Mouse (Mus musculus): ENCODE measurements at regions not wholly inside any gene's neighbourhood (a gene's known extent, or its start where the extent isn't known, plus 50 kb on each side); places are given as distances from the start of the nearest gene placed in this dataset.

DNA sequence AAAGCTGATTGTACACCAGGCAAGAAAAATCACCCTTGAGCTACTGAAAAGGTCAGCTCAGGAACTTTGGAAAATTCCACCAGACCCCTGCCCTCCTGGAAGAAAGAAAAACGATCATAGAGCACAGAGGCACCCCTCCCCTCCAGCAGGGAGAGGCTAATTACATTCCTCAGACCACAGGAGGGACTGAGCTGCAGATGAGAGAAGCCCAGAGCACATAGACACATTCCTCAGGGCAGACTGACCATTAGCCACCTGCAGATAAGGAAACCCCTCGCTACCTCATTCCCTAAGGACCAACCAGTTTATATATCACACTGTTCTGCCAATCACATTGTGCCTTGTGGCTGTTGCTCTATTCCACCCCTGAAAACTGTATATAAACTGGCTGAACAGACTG, 230.3 kb downstream of the Parp8 start:
- intact Hi-C loops (cut with DNase I): no loop called here

DNA sequence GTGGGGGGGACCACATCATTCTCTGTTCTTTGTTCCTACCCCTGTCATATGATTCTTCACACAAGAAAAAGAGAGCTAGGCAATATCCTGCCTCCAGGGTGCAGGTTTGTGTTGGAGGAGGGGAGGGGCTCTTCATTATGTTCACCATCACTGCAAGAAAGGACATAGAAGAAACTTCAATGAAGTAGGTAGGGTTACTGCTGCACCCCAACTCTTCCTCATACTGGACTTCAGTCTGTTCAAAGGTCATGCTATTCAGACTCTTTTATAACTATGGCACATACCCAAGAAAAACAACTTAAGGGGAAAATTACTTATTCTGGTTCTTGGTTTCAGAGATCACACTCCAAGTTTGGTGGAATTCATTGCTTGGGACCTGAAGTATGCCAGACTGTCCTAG, 243.7 kb downstream of the Parp8 start:
- intact Hi-C loops (cut with DNase I): no loop called here

DNA sequence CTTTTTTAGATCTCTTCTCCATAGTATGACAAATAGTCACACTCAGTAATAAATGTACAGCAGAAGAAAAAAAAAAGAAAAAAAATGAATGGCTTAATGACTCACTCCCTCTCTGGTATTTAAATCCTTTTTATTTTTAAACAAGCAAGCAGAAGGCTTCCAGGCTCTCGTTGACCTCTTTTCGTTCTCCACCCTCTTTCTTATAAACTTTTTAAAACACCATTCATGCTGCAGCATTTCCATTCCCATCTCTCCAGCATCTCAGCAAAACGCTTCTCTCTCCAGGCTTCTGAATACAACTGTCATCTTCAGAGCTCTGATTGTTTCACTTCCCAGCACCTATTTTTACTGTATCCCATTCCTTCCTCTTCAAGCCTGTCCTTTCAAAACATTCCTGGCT, 259.8 kb downstream of the Parp8 start:
- intact Hi-C loops (cut with DNase I): no loop called here

DNA sequence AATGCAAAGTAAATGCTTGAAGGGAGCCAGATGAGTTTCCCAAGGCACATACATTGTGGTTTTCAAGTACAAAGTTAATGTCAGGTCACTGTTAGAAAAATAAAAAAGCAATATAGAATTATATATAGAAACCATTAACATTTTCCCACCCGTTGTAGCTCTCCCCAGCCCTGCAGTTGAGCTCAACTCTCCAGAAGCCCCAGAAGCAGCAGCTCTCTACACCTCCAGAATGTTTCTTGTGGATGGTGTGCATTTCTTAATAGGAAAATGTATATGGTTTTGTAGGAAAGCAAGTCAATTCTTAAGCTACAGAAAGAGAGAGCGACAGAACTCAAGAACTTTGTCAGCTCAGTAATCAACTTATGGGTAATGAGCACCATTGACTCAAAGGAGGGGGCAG, 265.4 kb downstream of the Parp8 start:
- intact Hi-C loops (cut with DNase I): no loop called here

DNA sequence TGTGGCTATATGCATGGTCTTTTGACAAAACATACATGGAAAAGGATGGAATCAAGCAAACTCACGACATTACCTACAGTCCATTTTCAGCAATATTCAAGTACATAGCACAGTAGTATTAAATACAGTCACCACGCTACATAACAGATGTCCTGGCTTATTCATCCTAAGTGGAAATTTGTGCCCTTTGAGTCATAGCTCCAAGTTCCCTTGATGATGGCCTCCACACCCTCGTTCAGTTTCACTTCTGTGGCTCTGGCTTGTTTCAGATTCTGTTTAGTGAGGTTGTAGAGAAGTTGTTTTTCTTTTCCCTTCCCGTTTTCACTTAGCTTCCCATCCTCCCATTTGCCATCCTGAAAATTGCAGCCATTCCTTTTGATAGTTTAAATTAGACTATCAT, 284.5 kb downstream of the Parp8 start:
- intact Hi-C loops (cut with DNase I): no loop called here

DNA sequence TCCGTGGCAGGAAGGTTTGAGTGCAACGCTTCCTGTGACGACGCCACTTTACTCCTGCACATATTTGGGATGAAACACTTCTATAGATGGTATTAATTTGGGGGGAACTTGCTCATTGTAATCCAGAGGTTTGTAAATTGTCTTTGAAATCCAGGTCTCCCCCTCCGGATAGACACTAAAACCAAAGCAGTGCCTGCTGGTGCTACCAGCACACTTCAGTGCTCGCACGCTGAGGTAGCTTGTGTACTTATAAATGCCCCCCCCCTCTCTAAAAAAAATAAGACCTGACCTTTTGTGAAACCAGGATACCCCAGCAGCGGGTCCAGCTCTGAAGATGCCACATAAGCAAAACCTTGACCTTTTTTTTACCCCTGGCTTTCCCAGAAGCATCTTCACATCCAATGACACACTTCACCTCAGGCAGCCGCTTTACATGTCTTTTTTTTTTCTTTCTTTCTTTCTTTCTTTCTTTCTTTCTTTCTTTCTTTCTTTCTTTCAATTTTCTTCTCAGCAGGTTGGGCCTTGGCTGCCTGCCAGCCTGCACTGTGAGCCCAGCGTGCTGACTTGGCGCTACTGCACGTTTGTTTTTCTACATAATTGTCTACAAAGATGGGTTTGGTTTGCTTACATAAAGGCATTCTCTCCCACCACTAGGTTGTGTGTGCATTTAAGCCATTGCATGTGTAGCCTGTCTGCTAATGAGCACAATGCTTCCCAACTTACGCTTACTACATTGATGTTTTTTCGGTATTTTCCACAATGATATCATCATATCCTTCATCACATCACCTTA, 301.8 kb downstream of the Parp8 start:
- intact Hi-C loops (cut with DNase I): no loop called here

DNA sequence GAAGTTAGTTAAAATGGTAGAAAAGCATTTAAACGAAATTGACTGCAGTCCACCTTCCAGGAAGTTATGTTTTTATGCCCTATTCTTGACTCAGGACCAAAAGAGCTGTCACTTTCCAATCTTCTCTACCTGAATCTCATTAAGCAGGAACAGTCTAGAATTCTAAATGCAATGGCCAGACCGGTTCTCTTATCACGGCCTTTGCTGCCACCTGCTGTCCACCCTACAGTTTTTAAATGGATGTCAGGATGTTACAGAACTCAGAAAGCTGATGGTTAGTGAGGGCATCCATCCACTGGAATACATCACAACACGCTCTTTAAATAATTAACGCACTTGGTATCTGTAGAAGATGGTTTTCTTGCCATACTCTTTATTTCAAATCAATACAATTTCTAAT, 310.5 kb downstream of the Parp8 start:
- intact Hi-C loops (cut with DNase I): loop anchor here (2.0 to 5.0 kb wide), 3 partner anchors 1038 to 1484 kb away; no protein-coding TSS in a partner anchor

DNA sequence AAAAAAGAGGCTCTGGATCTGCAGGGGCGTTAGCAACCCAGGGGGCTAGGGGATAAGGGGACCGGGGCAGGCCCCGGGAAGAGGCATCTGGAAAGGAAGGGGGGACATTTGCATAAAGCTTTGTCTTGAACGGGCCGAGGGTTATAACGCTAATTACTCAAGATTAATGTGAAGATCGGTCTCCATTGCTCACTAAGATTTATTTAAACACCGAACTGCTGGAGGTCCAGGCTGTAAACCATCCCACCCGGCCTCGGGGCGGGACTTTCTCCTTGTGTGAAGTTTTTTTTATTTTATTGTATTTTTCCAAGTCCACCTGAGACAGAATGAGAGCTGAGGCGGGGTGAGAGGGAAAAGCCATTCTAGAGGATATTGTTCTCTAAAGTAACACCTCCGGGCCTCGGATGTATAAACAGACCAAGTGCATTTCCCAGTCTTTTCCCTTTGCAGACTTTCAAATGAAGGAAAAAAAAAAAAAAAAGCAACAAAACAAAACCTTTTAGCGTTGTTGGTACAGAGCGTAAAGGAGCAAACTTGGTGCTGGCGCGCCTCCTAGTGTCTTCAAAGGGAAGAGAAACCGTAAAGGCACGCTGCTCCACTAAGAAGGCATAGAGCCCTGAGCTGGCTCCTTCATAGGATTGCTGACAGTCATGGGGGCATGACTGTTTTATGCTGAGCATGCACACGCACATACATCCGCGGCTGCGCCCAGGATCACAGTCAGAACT, 313.3 kb downstream of the Parp8 start:
- intact Hi-C loops (cut with DNase I): loop anchor here (2.0 to 5.0 kb wide), 3 partner anchors 1035 to 1425 kb away; no protein-coding TSS in a partner anchor

DNA sequence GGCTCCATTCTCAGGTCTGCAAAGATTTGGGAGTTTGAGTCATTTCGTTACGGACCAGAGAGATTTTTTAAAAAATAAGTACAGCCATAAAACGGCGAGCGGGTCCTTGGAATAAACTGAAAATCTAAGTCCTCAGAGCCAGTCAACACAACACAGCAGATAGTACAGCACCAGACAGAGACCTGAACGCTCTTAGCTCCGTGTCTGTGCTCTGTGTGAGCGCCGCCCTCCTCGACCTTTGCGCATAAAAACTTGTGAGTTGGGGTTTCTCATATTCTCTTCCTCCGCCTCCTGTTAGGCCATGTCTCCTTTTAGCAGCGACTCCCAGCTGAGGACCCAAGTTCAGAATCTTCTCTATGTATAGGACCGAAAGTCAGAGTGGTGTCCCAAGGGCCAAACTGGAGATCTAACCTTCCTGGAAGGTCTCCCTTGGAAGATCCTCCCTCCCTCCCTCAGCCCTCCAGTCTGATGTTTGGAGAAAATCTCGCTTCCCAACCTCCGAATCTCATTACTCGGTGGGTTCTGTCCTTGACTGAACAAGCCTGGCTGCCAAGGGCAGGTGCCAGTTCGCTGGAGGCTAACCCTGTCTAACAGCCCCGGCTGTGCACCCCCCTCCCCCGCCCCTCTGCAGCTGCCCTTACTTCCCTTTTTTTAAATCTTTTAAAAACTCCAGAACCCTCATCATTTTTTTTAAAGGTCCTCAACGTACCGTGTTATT, 314.0 kb downstream of the Parp8 start:
- intact Hi-C loops (cut with DNase I): loop anchor here (5.0 kb wide), 2 partner anchors 1034 to 1424 kb away; no protein-coding TSS in a partner anchor

DNA sequence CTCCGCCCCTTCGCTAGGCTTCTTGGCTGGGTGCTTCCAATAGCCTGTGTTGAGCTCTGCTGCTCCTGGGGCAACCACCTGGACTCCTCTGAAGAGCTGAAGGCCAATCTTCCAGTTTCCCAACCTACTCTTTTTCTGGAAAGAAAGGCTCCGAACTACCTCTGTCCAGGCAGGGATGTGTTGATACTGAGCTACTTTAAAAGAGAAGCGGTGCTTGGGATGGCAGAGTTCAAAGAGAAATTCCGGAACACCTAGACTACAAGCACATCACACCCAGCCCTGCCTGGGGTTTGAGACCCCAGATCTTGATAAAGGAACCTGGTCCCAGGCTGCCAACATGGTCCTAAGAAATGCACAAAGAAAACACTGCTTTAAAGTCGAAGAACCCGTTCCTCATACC, 315.7 kb downstream of the Parp8 start:
- intact Hi-C loops (cut with DNase I): loop anchor here (5.0 kb wide), 3 partner anchors 402 to 1422 kb away; partner anchors contain the start of gene Isl1

DNA sequence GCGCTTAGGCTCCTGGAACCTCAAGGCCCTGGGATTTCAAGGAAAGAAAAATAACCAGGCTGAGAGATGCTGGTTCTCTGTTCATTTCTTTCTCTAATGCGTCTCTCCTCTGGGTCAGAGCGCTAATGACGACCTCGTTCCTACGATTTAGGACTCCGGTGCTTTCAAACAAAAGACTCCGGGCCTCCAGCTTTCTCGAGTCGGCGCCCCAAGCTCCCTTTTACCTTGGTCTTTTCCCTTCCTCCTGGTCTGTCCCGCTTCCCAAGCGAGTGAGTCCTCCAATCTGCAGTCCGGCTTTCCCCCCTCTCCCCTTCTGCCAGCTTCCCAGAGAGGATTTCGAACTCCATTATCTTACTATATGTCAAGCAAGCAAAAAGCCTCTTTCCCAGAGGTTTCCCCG, 316.5 kb downstream of the Parp8 start:
- intact Hi-C loops (cut with DNase I): loop anchor here (5.0 kb wide), 1 partner anchor 402 kb away; the partner anchor contains the start of gene Isl1

DNA sequence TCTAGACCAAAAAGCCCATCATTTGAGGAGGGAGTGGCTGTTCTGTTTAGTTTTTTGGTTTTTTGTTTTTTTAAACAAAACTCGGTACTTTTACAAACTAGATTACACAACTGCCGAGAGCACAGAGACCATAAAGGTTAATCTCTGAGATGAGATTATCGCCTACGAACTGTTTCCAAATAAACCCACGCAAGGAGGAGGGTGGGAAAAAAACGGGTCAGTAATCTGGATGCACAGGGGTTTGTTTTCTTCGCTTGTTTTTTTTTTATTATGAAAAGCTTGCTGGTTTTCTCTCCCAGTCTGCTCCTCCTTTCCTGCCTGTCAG, 316.9 kb downstream of the Parp8 start:
- intact Hi-C loops (cut with DNase I): loop anchor here (5.0 kb wide), 1 partner anchor 401 kb away; the partner anchor contains the start of gene Isl1

DNA sequence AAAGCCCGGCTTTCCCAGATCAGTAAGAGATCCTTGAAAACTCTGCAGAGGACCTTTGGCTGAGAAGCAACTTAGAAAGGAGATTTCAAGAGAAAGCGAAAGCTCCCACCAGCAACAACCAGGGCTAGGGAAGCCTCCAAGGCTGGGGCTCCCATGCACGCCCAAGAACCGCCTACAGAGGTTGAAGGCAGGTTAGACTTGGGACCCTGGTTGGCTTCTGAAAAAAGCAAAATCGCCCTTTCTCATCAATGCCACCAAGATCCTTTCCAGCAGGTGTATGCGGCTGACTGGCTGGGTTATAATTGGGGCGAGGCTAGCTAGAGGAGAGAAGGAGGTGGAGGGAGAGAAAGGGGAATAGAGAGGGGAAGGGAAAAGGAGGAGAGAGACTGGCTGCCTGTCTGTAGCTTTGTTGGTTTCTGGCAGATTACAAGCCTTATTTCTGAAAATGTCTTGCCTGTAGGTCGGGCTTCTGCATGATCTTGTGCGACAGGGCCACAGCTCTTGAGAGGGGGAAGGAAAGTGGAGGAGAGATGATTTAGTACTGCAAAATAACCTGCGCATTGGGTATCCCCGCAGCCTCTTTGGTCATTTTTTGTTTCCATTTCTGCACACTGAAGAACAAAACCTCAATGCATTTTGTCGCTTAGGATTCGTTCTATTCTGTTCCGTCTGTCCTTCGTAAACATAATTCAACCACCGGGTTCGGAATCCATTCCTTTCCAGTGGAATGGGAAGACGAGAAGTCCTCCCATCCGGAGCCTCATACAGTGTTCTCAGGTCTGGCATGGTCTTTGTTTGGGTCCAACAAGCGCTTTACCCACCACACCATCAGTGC, 317.5 kb downstream of the Parp8 start:
- intact Hi-C loops (cut with DNase I): loop anchor here (5.0 kb wide), 1 partner anchor 401 kb away; the partner anchor contains the start of gene Isl1

DNA sequence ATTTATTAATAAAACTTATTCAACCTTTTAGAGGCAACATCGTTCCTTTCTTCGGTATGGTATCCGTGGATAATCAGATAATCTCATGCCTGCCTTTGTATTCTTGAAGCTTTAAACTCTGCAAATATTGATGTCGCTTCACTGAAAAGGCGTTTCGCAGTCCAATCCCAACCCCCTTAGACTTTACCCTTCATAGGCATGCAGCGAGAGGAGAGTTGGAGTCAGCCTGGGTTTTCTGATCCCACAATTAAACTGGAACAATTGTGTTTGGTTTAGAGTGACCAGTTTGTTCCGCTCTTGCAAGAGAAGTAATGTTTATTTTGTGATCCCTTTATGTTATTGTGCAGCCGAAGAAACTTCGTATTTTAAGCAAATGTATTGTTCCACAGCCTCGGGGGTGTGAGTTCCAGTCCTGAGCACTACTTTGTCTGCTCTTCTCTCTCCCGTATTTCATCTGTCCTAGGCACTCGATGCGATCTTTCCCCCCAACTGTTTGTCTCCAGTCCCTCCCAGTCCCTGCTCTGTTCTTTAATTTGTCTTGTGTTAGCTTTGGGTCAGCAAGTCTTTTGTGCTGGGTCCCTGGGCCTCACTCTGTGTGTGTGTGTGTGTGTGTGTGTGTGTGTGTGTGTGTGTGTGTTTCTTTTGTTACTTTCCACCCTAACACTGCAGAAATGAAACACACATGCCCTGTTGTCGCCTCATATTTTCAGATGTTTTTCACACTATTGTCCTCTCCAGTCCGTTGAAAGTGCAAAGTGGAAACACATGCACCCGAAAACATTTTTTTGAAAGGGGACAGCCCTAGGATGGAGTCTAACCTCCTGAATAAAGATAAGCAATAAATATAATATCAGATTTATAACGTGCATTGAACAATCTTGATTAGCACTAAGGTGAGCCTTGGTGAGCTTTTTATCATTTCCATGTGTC, 318.7 kb downstream of the Parp8 start:
- intact Hi-C loops (cut with DNase I): loop anchor here (5.0 kb wide), 1 partner anchor 399 kb away; the partner anchor contains the start of gene Isl1

DNA sequence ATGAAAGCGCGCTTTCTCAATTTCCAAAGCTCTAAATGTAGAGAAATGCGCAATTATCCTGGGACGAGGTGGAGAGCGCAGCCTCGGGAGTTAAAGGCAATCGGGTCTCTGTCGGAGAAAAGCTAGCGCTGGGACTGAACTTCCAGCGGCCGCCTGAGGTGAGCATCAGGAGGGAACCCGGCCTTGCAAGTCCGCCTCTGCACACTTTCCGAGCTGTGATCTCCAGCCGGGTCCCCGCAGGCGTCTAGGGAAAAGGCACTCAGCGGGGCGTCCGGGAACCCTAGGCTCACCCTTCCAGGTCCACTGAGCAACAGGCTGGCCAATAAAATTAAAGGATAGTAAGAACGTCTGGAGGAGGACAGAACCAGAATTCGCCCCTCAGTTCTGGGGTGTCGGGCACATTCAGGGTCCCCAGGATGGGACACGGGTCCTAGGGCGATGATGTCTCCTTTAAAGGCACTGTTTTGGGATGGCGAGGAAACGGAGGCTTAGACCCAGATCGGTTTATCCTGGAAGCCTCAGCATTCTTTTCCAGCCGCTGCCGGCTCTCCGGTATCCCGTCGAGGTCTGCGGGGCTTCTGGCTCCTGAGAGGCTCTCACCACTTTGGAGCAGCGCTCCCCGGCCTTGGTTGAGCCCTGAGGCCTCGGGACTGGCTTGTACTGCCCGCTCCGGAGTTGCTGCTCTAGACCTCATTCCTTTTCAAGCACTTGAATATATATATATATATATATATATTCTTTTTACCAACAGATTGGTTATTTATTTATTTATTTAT, 319.5 kb downstream of the Parp8 start:
- intact Hi-C loops (cut with DNase I): loop anchor here (5.0 kb wide), 1 partner anchor 398 kb away; the partner anchor contains the start of gene Isl1

DNA sequence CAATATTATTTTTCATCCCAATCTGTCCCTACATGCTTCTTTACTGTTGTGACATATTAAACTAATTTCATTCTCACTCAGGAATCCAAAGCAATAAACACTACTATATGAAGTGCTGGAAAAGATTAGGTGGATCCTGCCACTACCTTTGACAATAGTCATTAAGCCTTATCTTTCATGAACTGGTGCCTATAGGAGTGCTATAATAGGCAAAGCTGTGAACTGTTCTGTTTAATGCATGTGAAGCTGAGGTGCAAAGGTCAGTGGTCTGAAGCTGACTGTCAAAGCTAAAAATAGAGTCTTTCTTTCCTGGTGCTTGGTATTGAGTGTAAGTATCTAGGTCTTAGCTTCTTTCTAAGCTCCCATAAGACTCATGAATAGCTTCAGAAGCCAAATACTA, 336.6 kb downstream of the Parp8 start:
- intact Hi-C loops (cut with DNase I): no loop called here

All from adrenal gland (tissue).